Comparison of ENCODE assay signal across 12 mouse cellular contexts in genomic region chr5:31083949-31084348, GRCm38 (mm10). TPM values are rescaled to one million over a fixed set of nuclear protein-coding genes. Genes with fewer than 3 reads are reported as not detected.
DNase-seq lines count a peak whose midpoint lies in the region; ATAC-seq lines count a peak whose summit lies in the region.
"Had no signal": no experiment of that assay in that cellular context is flagged by ENCODE, and none has a peak within 500 bp of the region (broad histone marks: within the 10 kb centered on the region; RNA-seq: fewer than 3 reads in every experiment).

No protein-coding gene starts in this region.

- H3K36me3 ChIP-seq in kidney, embryonic 14.5 days (ENCODE audit: control insufficient read depth, insufficient read depth, low read length) = no peaks in the 10 kb centered on the region; the same call in 1 of the 2 replicates
- peaks cover 2% of the 10 kb centered on the region; the same call in 1 of the 2 replicates for H3K36me3 ChIP-seq in forebrain, embryonic 13.5 days (ENCODE audit: poor library complexity, severe bottlenecking)
- H3K36me3 ChIP-seq in hindbrain, embryonic 16.5 days (ENCODE audit: control insufficient read depth, insufficient read depth, low read length) = no peaks in the 10 kb centered on the region
- peaks cover 2% of the 10 kb centered on the region; the same call in 1 of the 2 replicates for H3K36me3 ChIP-seq in neural tube, embryonic 15.5 days
- H3K36me3 ChIP-seq: liver, embryonic 15.5 days had no signal

- 3% methylated on average over 7 of the region's 8 CpGs for WGBS in kidney, embryonic 14.5 days
- 9% methylated on average over 8 of the region's 8 CpGs for WGBS in forebrain, embryonic 13.5 days
- 7% methylated on average over 8 of the region's 8 CpGs for WGBS in hindbrain, embryonic 16.5 days
- 6% methylated on average over 8 of the region's 8 CpGs for WGBS in neural tube, embryonic 15.5 days

- ATAC-seq in kidney, embryonic 14.5 days (ENCODE audit: low FRiP score, low TSS enrichment) = peak; percentile 79
- peak; percentile 15; the same call in 1 of the 2 replicates for ATAC-seq in forebrain, embryonic 13.5 days
- peak; percentile 32 for ATAC-seq in hindbrain, embryonic 16.5 days
- peak; percentile 56 for ATAC-seq in neural tube, embryonic 15.5 days (ENCODE audit: low FRiP score)
- ATAC-seq: intestine, embryonic 15.5 days had no signal

- H3K27me3 ChIP-seq in kidney, embryonic 14.5 days (ENCODE audit: control insufficient read depth, insufficient read depth, low read length) = no peaks in the 10 kb centered on the region; the same call in 1 of the 2 replicates
- peaks cover 23% of the 10 kb centered on the region for H3K27me3 ChIP-seq in forebrain, embryonic 13.5 days
- no peaks in the 10 kb centered on the region for H3K27me3 ChIP-seq in hindbrain, embryonic 16.5 days (replicated peaks; ENCODE audit: control insufficient read depth, insufficient read depth, low read length)
- peaks cover 7% of the 10 kb centered on the region for H3K27me3 ChIP-seq in neural tube, embryonic 15.5 days (replicated peaks)

- H3K4me1 ChIP-seq in kidney, embryonic 14.5 days (ENCODE audit: control insufficient read depth, insufficient read depth, low read length) = peaks cover 5% of the 10 kb centered on the region
- H3K4me1 ChIP-seq in forebrain, embryonic 13.5 days = peaks cover 4% of the 10 kb centered on the region
- H3K4me1 ChIP-seq in hindbrain, embryonic 16.5 days (ENCODE audit: control insufficient read depth, insufficient read depth, low read depth, low read length) = no peaks in the 10 kb centered on the region
- H3K4me1 ChIP-seq in neural tube, embryonic 15.5 days = peaks cover 22% of the 10 kb centered on the region
- H3K4me1 ChIP-seq: intestine, embryonic 15.5 days had no signal

- H3K4me3 ChIP-seq in kidney, embryonic 14.5 days (ENCODE audit: low read length) = no peak overlapping the region
- no peak overlapping the region for H3K4me3 ChIP-seq in forebrain, embryonic 13.5 days
- H3K4me3 ChIP-seq in hindbrain, embryonic 16.5 days (ENCODE audit: low read length) = no peak overlapping the region
- no peak overlapping the region for H3K4me3 ChIP-seq in neural tube, embryonic 15.5 days (replicated peaks)
- H3K4me3 ChIP-seq: intestine, embryonic 15.5 days; left cerebral cortex, adult 2 months; liver, embryonic 15.5 days had no signal

- DNase-seq in kidney, postnatal 25 days = no peak
- DNase-seq in cerebellum, adult 18-20 months = no peak
- no peak for DNase-seq in T-cell, adult 2 months (ENCODE audit: low spot score)
- DNase-seq: right cerebral cortex, postnatal 25 days; thymus, postnatal 14 days had no signal

- H3K4me2 ChIP-seq in kidney, embryonic 14.5 days (replicated peaks; ENCODE audit: low read depth, low read length) = no peak overlapping the region
- 0 out of 2 replicates have a peak overlapping the region, but pooled peaks have one; percentile 16 for H3K4me2 ChIP-seq in forebrain, embryonic 13.5 days
- no peak overlapping the region for H3K4me2 ChIP-seq in hindbrain, embryonic 16.5 days (ENCODE audit: low read length)
- H3K4me2 ChIP-seq in neural tube, embryonic 15.5 days = no peak overlapping the region
- H3K4me2 ChIP-seq: intestine, embryonic 15.5 days; liver, embryonic 15.5 days had no signal

- H3K9ac ChIP-seq in kidney, embryonic 14.5 days (ENCODE audit: low read depth, low read length) = no peak overlapping the region
- H3K9ac ChIP-seq in forebrain, embryonic 13.5 days = no peak overlapping the region
- no peak overlapping the region for H3K9ac ChIP-seq in hindbrain, embryonic 16.5 days (ENCODE audit: low read depth, low read length)
- no peak overlapping the region for H3K9ac ChIP-seq in neural tube, embryonic 15.5 days (replicated peaks)
- H3K9ac ChIP-seq: intestine, embryonic 15.5 days; liver, embryonic 15.5 days had no signal

- no peak overlapping the region for H3K27ac ChIP-seq in kidney, embryonic 14.5 days (ENCODE audit: low read depth, low read length)
- no peak overlapping the region for H3K27ac ChIP-seq in forebrain, embryonic 13.5 days
- no peak overlapping the region for H3K27ac ChIP-seq in hindbrain, embryonic 16.5 days (ENCODE audit: low read depth, low read length)
- peak overlapping the region; percentile 58; the same call in 1 of the 2 replicates for H3K27ac ChIP-seq in neural tube, embryonic 15.5 days (replicated peaks)
- H3K27ac ChIP-seq: intestine, embryonic 15.5 days; left cerebral cortex, adult 2 months; liver, embryonic 15.5 days had no signal

- H3K9me3 ChIP-seq in kidney, embryonic 14.5 days (ENCODE audit: control insufficient read depth, low read length) = no peaks in the 10 kb centered on the region
- no peaks in the 10 kb centered on the region for H3K9me3 ChIP-seq in forebrain, embryonic 13.5 days (replicated peaks)
- no peaks in the 10 kb centered on the region for H3K9me3 ChIP-seq in hindbrain, embryonic 16.5 days (ENCODE audit: control insufficient read depth, low read length)
- H3K9me3 ChIP-seq in neural tube, embryonic 15.5 days (replicated peaks) = no peaks in the 10 kb centered on the region
- H3K9me3 ChIP-seq: intestine, embryonic 15.5 days; liver, embryonic 15.5 days had no signal

RNA-seq across cellular contexts. Expression of gene Dnajc5g, which starts 22.1 kb away (rescaled TPM):
- polyA plus RNA-seq in kidney, embryonic 14.5 days (2014; fragmentation: Nextera tagmentation; extraction: Ambion mirVana) = not detected in 2 replicates
- polyA plus RNA-seq in forebrain, embryonic 13.5 days (2015; fragmentation: Nextera tagmentation; extraction: Ambion mirVana) = not detected in 2 replicates
- polyA plus RNA-seq in hindbrain, embryonic 16.5 days (2015; fragmentation: Nextera tagmentation; extraction: Ambion mirVana) = not detected in 2 replicates
- polyA plus RNA-seq in neural tube, embryonic 15.5 days (2015; fragmentation: Nextera tagmentation; extraction: Ambion mirVana) = not detected in 2 replicates
- polyA plus RNA-seq: intestine, embryonic 15.5 days; liver, embryonic 15.5 days had no signal

RNA-seq across cellular contexts. Expression of gene Slc30a3, which starts 24.1 kb away (rescaled TPM):
- polyA plus RNA-seq in kidney, embryonic 14.5 days (2014; fragmentation: Nextera tagmentation; extraction: Ambion mirVana) = 1.9 and 3.4 TPM in 2 replicates
- 1.7 and 1.8 TPM in 2 replicates for polyA plus RNA-seq in forebrain, embryonic 13.5 days (2015; fragmentation: Nextera tagmentation; extraction: Ambion mirVana)
- 44.3 and 52.7 TPM in 2 replicates for polyA plus RNA-seq in hindbrain, embryonic 16.5 days (2015; fragmentation: Nextera tagmentation; extraction: Ambion mirVana)
- polyA plus RNA-seq in neural tube, embryonic 15.5 days (2015; fragmentation: Nextera tagmentation; extraction: Ambion mirVana) = 44.9 and 55.5 TPM in 2 replicates

RNA-seq across cellular contexts. Expression of gene Cad, which starts 29.4 kb away (rescaled TPM):
- polyA plus RNA-seq in kidney, embryonic 14.5 days (2014; fragmentation: Nextera tagmentation; extraction: Ambion mirVana) = 35.4 and 40.5 TPM in 2 replicates
- polyA plus RNA-seq in forebrain, embryonic 13.5 days (2015; fragmentation: Nextera tagmentation; extraction: Ambion mirVana) = 24.2 and 28.6 TPM in 2 replicates
- polyA plus RNA-seq in hindbrain, embryonic 16.5 days (2015; fragmentation: Nextera tagmentation; extraction: Ambion mirVana) = 11.6 and 16.8 TPM in 2 replicates
- polyA plus RNA-seq in neural tube, embryonic 15.5 days (2015; fragmentation: Nextera tagmentation; extraction: Ambion mirVana) = 11.6 and 13.5 TPM in 2 replicates

RNA-seq across cellular contexts. Expression of gene Trim54, which starts 32.6 kb away (rescaled TPM):
- polyA plus RNA-seq in kidney, embryonic 14.5 days (2014; fragmentation: Nextera tagmentation; extraction: Ambion mirVana) = not detected in 2 replicates
- not detected in 2 replicates for polyA plus RNA-seq in forebrain, embryonic 13.5 days (2015; fragmentation: Nextera tagmentation; extraction: Ambion mirVana)
- 1.00 TPM in 1 of 2 replicates, not detected in the other for polyA plus RNA-seq in hindbrain, embryonic 16.5 days (2015; fragmentation: Nextera tagmentation; extraction: Ambion mirVana)
- 0.33 and 1.5 TPM in 2 replicates for polyA plus RNA-seq in neural tube, embryonic 15.5 days (2015; fragmentation: Nextera tagmentation; extraction: Ambion mirVana)
- polyA plus RNA-seq: intestine, embryonic 15.5 days had no signal

RNA-seq across cellular contexts. Expression of gene Slc5a6, which starts 35.2 kb away (rescaled TPM):
- 5.5 and 10.9 TPM in 2 replicates for polyA plus RNA-seq in kidney, embryonic 14.5 days (2014; fragmentation: Nextera tagmentation; extraction: Ambion mirVana)
- polyA plus RNA-seq in forebrain, embryonic 13.5 days (2015; fragmentation: Nextera tagmentation; extraction: Ambion mirVana) = 10.9 and 11.5 TPM in 2 replicates
- 30.1 and 31.6 TPM in 2 replicates for polyA plus RNA-seq in hindbrain, embryonic 16.5 days (2015; fragmentation: Nextera tagmentation; extraction: Ambion mirVana)
- polyA plus RNA-seq in neural tube, embryonic 15.5 days (2015; fragmentation: Nextera tagmentation; extraction: Ambion mirVana) = 16.7 and 17.8 TPM in 2 replicates

Comparison
In these comparisons a context has a peak if more than half of its experiments do, and no peak if none do; other contexts are left out.
1. ATAC-seq: peak in every context shown above with its lines; median percentile 79 in kidney, embryonic 14.5 days; 56 in neural tube, embryonic 15.5 days; 32 in hindbrain, embryonic 16.5 days; 15 in forebrain, embryonic 13.5 days.
2. RNA of gene Slc30a3, which starts 24.1 kb away (polyA plus RNA-seq): 44.9 to 55.5 TPM in neural tube, embryonic 15.5 days and 44.3 to 52.7 TPM in hindbrain, embryonic 16.5 days; 1.9 to 3.4 TPM in kidney, embryonic 14.5 days and 1.7 to 1.8 TPM in forebrain, embryonic 13.5 days; every median in the first group is over 10 times any median in the second.